25 mouse cellular contexts compared by ENCODE assay signal in the genomic region with DNA sequence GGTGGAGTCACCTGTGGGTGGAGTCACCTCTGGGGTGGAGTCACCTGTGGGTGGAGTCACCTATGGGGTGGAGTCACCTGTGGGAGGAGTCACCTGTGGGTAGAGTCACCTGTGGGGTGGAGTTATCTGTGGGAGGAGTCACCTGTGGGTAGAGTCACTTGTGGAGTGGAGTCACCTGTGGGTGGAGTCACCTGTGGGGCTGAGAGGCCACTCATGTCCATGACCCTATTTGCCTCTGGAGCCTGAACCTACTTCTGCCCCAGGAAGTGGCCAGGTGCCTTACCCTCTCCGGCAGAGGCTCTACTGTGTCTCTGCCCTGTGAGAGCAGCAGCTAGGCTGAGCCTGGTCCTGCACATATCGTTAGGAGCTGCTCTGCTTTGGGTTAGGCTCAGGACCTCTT. TPM values are rescaled to one million over a fixed set of nuclear protein-coding genes. Genes with fewer than 3 reads are reported as not detected.
DNase-seq lines count a peak whose midpoint lies in the region; ATAC-seq and TF ChIP-seq lines count a peak whose summit lies in the region.
"Had no signal": no experiment of that assay in that cellular context is flagged by ENCODE, and none has a peak within 500 bp of the region (broad histone marks: within the 10 kb centered on the region; RNA-seq: fewer than 3 reads in every experiment).

No protein-coding gene starts in this region.

- no peak overlapping the region for H3K4me2 ChIP-seq in liver, postnatal 0 days (ENCODE audit: low read depth, low read length)
- H3K4me2 ChIP-seq in liver, embryonic 11.5 days: no peak overlapping the region
- H3K4me2 ChIP-seq: embryonic facial prominence, embryonic 13.5 days; forebrain, embryonic 13.5 days; heart, embryonic 11.5 days; hindbrain, embryonic 14.5 days had no signal

- peak; percentile 48 for DNase-seq in liver, postnatal 0 days
- no peak for DNase-seq in liver, embryonic 11.5 days (ENCODE audit: low spot score)
- DNase-seq in induced T-regulatory cell, adult 2 months (ENCODE audit: low read depth): peak; percentile 22
- no peak for DNase-seq in hindbrain, embryonic 10.5 days (ENCODE audit: low spot score)
- DNase-seq in cerebellum, postnatal 4 days (ENCODE audit: low spot score in 2 of 2): no peak
- DNase-seq: adrenal gland, adult 2 months; adrenal gland, postnatal 14 days; cerebellum, adult 11 months; cerebellum, adult 2 months; cerebellum, postnatal 25 days; embryo, embryonic 11 days; gastrocnemius, adult 2 months; gastrocnemius, postnatal 14 days; heart, adult 11 months; heart, postnatal 36 days had no signal

- TF ChIP-seq CTCF in liver, postnatal 0 days (IDR thresholded peaks at IDR 0.05; ENCODE audit: low read depth): no peak

- WGBS in liver, postnatal 0 days (ENCODE audit: insufficient replicate concordance): 79% methylated on average over 2 of the region's 2 CpGs
- 87% methylated on average over 2 of the region's 2 CpGs for WGBS in liver, embryonic 11.5 days
- WGBS in hindbrain, embryonic 10.5 days: 92% methylated on average over 2 of the region's 2 CpGs

- peak overlapping the region; percentile 16; the same call in 1 of the 2 replicates for H3K27ac ChIP-seq in liver, postnatal 0 days (ENCODE audit: low read depth)
- H3K27ac ChIP-seq in liver, embryonic 11.5 days (ENCODE audit: low read depth, low read length): no peak overlapping the region
- H3K27ac ChIP-seq in hindbrain, embryonic 10.5 days: no peak overlapping the region
- H3K27ac ChIP-seq: embryonic facial prominence, embryonic 10.5 days; embryonic facial prominence, embryonic 13.5 days; forebrain, embryonic 10.5 days; forebrain, embryonic 13.5 days; gastrocnemius, adult 2 months; hindbrain, embryonic 14.5 days; hindbrain, postnatal 0 days had no signal

- ATAC-seq in liver, postnatal 0 days: peak; percentile 21; the same call in 1 of the 2 replicates
- no peak for ATAC-seq in liver, embryonic 11.5 days (replicated peaks; ENCODE audit: low FRiP score)
- peak; percentile 11; the same call in 1 of the 2 replicates for ATAC-seq in erythroblast, adult 5-6 weeks (replicated peaks; ENCODE audit: low FRiP score, poor library complexity, severe bottlenecking)
- ATAC-seq: CD4-positive, CD25-positive, alpha-beta regulatory T cell, adult 4 months; forebrain, embryonic 13.5 days; forebrain, embryonic 16.5 days; hindbrain, postnatal 0 days had no signal

- H3K9me3 ChIP-seq in liver, postnatal 0 days (ENCODE audit: low read length): no peaks in the 10 kb centered on the region; the same call in 1 of the 2 replicates
- no peaks in the 10 kb centered on the region; the same call in 1 of the 2 replicates for H3K9me3 ChIP-seq in liver, embryonic 11.5 days (ENCODE audit: control insufficient read depth, low read length)
- peaks cover 8% of the 10 kb centered on the region; the same call in 1 of the 2 replicates for H3K9me3 ChIP-seq in hindbrain, embryonic 10.5 days
- H3K9me3 ChIP-seq: embryonic facial prominence, embryonic 13.5 days; forebrain, embryonic 13.5 days had no signal

- TF ChIP-seq EP300 in liver, postnatal 0 days (IDR thresholded peaks at IDR 0.05; ENCODE audit: low read depth): no peak

- peaks cover 20% of the 10 kb centered on the region for H3K4me1 ChIP-seq in liver, postnatal 0 days (ENCODE audit: insufficient read depth)
- H3K4me1 ChIP-seq in liver, embryonic 11.5 days (replicated peaks; ENCODE audit: control insufficient read depth, insufficient read depth, low read length): peaks cover 10% of the 10 kb centered on the region
- peaks cover 9% of the 10 kb centered on the region; the same call in 1 of the 2 replicates for H3K4me1 ChIP-seq in hindbrain, embryonic 10.5 days (replicated peaks)
- H3K4me1 ChIP-seq: forebrain, embryonic 13.5 days had no signal

- H3K27me3 ChIP-seq in liver, postnatal 0 days (ENCODE audit: insufficient read depth, low read length): no peaks in the 10 kb centered on the region
- no peaks in the 10 kb centered on the region for H3K27me3 ChIP-seq in liver, embryonic 11.5 days (replicated peaks; ENCODE audit: control insufficient read depth, insufficient read depth, low read length)
- H3K27me3 ChIP-seq in hindbrain, embryonic 10.5 days (ENCODE audit: insufficient read depth, poor library complexity, severe bottlenecking): no peaks in the 10 kb centered on the region
- H3K27me3 ChIP-seq: embryonic facial prominence, embryonic 13.5 days; forebrain, embryonic 13.5 days had no signal

- peaks cover 67% of the 10 kb centered on the region for H3K36me3 ChIP-seq in liver, postnatal 0 days (replicated peaks; ENCODE audit: insufficient read depth, low read length)
- peaks cover 30% of the 10 kb centered on the region for H3K36me3 ChIP-seq in liver, embryonic 11.5 days (ENCODE audit: control insufficient read depth, insufficient read depth, low read length)
- H3K36me3 ChIP-seq in hindbrain, embryonic 10.5 days: peaks cover 96% of the 10 kb centered on the region

- no peak overlapping the region for H3K4me3 ChIP-seq in liver, postnatal 0 days (ENCODE audit: low read depth, low read length)
- H3K4me3 ChIP-seq in liver, embryonic 11.5 days (ENCODE audit: low read depth, low read length): no peak overlapping the region
- H3K4me3 ChIP-seq in hindbrain, embryonic 10.5 days: no peak overlapping the region
- H3K4me3 ChIP-seq: embryonic facial prominence, embryonic 10.5 days; embryonic facial prominence, embryonic 13.5 days; forebrain, embryonic 10.5 days; forebrain, embryonic 13.5 days; gastrocnemius, adult 2 months had no signal

- no peak overlapping the region; the same call in 1 of the 2 replicates for H3K9ac ChIP-seq in liver, postnatal 0 days (replicated peaks)
- H3K9ac ChIP-seq in liver, embryonic 11.5 days (ENCODE audit: low read depth, low read length): no peak overlapping the region
- H3K9ac ChIP-seq: embryonic facial prominence, embryonic 13.5 days; forebrain, embryonic 13.5 days; hindbrain, embryonic 14.5 days had no signal

RNA-seq across cellular contexts. Expression of a gene that starts 20.6 kb away (rescaled TPM):
- polyA plus RNA-seq in liver, postnatal 0 days (2015; fragmentation: Nextera tagmentation; extraction: Ambion mirVana): 13.0 and 13.5 TPM in 2 replicates
- 11.6 and 12.9 TPM in 2 replicates for polyA plus RNA-seq in liver, embryonic 11.5 days (2014; fragmentation: Nextera tagmentation; extraction: Ambion mirVana)
- total RNA-seq in erythroblast, adult 5-6 weeks (2015; ENCODE audit: low replicate concordance): 74.7 and 77.5 TPM in 2 replicates
- 189 and 190 TPM in 2 replicates for total RNA-seq in erythroblast, adult 5-6 weeks (2017; ENCODE audit: low replicate concordance)
- 22.8 and 24.6 TPM in 2 replicates for polyA plus RNA-seq in hindbrain, embryonic 10.5 days (2016; fragmentation: Nextera tagmentation; extraction: Ambion mirVana)

Comparison
In these comparisons a context has a peak if more than half of its experiments do, and no peak if none do; other contexts are left out.
1. DNase-seq: peak in liver, postnatal 0 days (single experiment) and induced T-regulatory cell, adult 2 months (single experiment); none in liver, embryonic 11.5 days (single experiment), hindbrain, embryonic 10.5 days (single experiment) and cerebellum, postnatal 4 days (0 of 2).